Mouse (Mus musculus) ES-E14 (cell line): ENCODE measurements around the gene Gm9821. TPM values are rescaled to one million over a fixed set of nuclear protein-coding genes. Genes with fewer than 3 reads are reported as not detected.

Experiments
- DNase-seq: peaks from one replicate; pipeline ENCODE4 v3.0.0-alpha.2; 2013; ENCODE audit warnings: low read depth, low spot score
- H3K27ac ChIP-seq: 2 replicates; pipeline ENCODE4 v1.5.1; 2012; ENCODE audit warnings: low read depth, mild to moderate bottlenecking, low read length, moderate library complexity, mixed read lengths; ENCODE audit not compliant: poor library complexity, insufficient read depth, severe bottlenecking
- H3K36me3 ChIP-seq: 2 replicates; pipeline ENCODE4 v1.6.1; 2012; ENCODE audit warnings: mild to moderate bottlenecking, low read length, moderate library complexity, mixed read lengths; ENCODE audit not compliant: control insufficient read depth, poor library complexity, insufficient read depth, severe bottlenecking
- H3K4me1 ChIP-seq, 2 experiments: fragments of 150-350 bp in 1 of 2; sonication (generic) in 1 of 2; 2 replicates each; pipeline ENCODE4 v1.6.1; 2012; ENCODE audit warnings: low read length in 2 of 2, mild to moderate bottlenecking in 1 of 2, mixed read lengths in 1 of 2; ENCODE audit not compliant: control insufficient read depth in 2 of 2, insufficient read depth in 2 of 2, poor library complexity in 1 of 2
- H3K4me3 ChIP-seq, 2 experiments: fragments of 150-350 bp in 1 of 2; sonication (generic) in 1 of 2; 2 replicates each; pipeline ENCODE4 v1.5.1; 2012; ENCODE audit warnings: low read length in 2 of 2, low read depth in 1 of 2, mild to moderate bottlenecking in 1 of 2, mixed read lengths in 1 of 2; ENCODE audit not compliant: insufficient read depth in 1 of 2, poor library complexity in 1 of 2, severe bottlenecking in 1 of 2
- H3K9ac ChIP-seq: 2 replicates; pipeline ENCODE4 v1.6.1; 2012; ENCODE audit warnings: low read depth, mild to moderate bottlenecking, low read length, mixed read lengths; ENCODE audit not compliant: poor library complexity, insufficient read depth, severe bottlenecking
- H3K9me3 ChIP-seq: fragments of 150-350 bp; sonication (generic); 2 replicates; pipeline ENCODE4 v1.6.1; 2012; ENCODE audit warnings: low read depth, mild to moderate bottlenecking, low read length; ENCODE audit not compliant: control insufficient read depth, insufficient read depth
- CHD2 ChIP-seq: IDR thresholded peaks from 2 replicates; pipeline ENCODE4 v1.6.1; 2014; ENCODE audit warnings: mild to moderate bottlenecking, low read depth, low read length, inconsistent platforms
- HCFC1 ChIP-seq: IDR thresholded peaks from 2 replicates; pipeline ENCODE4 v1.6.1; 2012; ENCODE audit warnings: low read length, inconsistent platforms, borderline replicate concordance; ENCODE audit not compliant: insufficient read depth
- MAFK ChIP-seq: IDR thresholded peaks from 2 replicates; pipeline ENCODE4 v1.6.1; 2014; ENCODE audit warnings: mild to moderate bottlenecking, low read depth, low read length, inconsistent platforms; ENCODE audit not compliant: insufficient read depth
- ZC3H11A ChIP-seq: IDR thresholded peaks from 2 replicates; pipeline ENCODE4 v1.6.1; 2012; ENCODE audit warnings: low read depth, mild to moderate bottlenecking, inconsistent platforms, low read length, borderline replicate concordance
- ZNF384 ChIP-seq: IDR thresholded peaks from 2 replicates; pipeline ENCODE4 v1.6.1; 2012; ENCODE audit warnings: low read depth, low read length, inconsistent platforms
- in situ Hi-C, 2 experiments: fragments of 600-800 bp; cut with MboI; formaldehyde crosslinking; loops; one replicate each; pipeline ENCODE4 v1.15.1; 2025; ENCODE audit warnings: low sequenced_read_pairs in 2 of 2, inconsistent platforms in 1 of 2; ENCODE audit not compliant: unreplicated experiment in 2 of 2
- total RNA-seq: library from RNA; depleted of rRNA; stranded (reverse); fragments of 300-350 nt; gene quantifications from 2 replicates; pipeline ENCODE4 v1.2.3, GENCODE M21; 2012

Gm9821 gene
- total RNA-seq, 1 experiment, result 0.18 TPM

DNA sequence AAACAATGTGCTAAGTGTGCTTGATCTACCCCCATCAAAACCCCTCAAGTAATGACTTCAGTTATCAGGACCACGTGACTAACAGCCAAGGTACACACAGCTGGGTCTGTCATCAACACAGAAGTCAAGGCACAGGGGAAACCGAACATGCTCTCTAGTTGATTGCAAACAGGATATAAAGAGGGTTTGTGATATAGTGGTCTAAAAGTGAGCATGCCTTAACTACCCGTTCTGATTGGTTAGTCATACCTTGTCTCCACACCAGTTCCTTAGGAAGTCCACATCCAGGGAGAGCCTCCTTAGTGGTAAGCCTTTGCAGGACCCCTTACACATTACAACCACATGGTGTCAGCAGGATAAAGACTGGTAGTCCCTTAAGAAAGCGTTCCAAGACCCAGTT is 25.4 kb upstream of the Gm9821 start:
- H3K9ac ChIP-seq, result no peak overlapping the region
- in situ Hi-C loops, result no loop called here
- no peak overlapping the region for H3K4me3 ChIP-seq
- H3K9me3 ChIP-seq, result no peaks in the 10 kb centered on the region
- H3K4me1 ChIP-seq, result peaks cover 0 to 14% of the 10 kb centered on the region in 2 experiments; a peak in 2 of 4 replicates
- no peak for DNase-seq
- TF ChIP-seq ZNF384 (no peak), MAFK (no peak)
- peaks cover 16% of the 10 kb centered on the region for H3K36me3 ChIP-seq
- H3K27ac ChIP-seq, result no peak overlapping the region

DNA sequence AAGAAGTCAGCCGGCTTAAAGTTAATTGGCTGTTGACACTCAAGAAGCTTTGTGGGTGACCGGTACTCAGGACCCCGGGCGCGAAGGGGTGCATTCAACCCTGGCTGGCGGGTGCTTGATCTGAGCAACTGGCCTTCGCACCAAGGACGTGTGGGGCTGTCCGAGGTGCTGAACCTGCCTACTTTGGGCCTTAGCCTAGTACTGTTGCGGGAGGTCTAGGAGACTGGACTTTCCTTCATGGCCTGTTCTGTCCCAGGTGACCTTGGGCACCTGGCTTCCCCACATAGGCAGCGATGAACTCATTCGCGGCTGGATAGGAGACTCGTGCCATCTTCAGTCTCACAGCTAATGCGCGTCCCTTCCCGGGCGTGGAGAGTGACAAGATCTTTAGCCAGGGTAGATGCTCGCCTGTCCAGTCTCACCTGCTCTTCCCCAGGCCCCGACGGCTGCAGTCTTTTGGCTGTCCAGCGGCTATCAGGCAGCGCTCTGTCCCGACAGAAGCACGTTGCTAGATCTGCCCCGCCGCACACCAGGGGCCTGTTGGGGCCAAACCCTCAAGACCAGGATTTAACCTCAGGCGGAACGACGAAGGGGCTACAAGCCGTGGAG is 24.2 kb upstream of the Gm9821 start:
- Histone ChIP-seq H3K9ac (no peak overlapping the region), H3K9me3 (no peaks in the 10 kb centered on the region), H3K4me3 (peak overlapping the region; percentile 69 to 70; a peak in 3 of 4 replicates), H3K4me1 (peaks cover 0 to 20% of the 10 kb centered on the region in 2 experiments; a peak in 2 of 4 replicates), H3K36me3 (peaks cover 16% of the 10 kb centered on the region), H3K27ac (no peak overlapping the region)
- DNase-seq, result no peak
- in situ Hi-C loops, result no loop called here
- TF ChIP-seq CHD2 (no peak), ZNF384 (no peak), MAFK (no peak), ZC3H11A (no peak), HCFC1 (no peak)

DNA sequence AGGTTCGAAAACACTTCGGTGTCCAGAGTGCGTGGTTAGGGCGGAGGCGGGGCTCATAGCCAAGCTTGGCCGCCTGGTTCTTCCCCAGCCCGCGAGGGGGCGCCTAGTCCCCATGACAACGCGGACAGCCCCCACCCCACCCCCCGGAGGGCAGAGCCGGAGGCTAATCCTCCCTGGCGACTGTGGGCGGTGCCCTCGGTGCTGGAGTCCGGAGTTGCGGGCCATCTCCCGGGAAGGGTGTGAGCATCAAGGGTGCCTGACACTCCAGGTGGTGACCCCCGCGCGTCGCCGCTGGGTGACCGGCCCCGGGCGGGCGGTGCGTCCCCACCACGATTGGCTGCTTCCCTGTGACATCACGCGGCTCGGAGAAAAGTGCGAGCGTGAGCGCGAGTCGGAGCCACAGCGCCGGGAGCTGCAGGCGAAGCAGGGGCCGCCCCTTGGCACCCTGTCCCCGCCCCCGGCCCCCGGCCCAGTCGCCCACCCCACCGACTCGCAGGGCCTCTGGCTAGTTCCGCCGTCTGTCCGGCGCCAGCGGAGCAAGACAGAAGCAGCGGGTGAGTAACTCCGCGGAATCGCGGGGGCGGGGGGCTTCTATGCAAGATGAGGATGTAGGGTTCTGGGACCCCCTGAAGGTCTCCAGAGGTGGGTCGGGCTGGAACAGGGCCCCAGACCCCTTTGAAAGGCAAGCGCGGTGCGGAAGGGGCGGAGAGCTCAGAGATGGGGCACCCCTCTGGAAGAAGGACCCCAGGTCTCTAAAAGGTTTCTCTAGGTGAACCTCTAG is 23.5 kb upstream of the Gm9821 start:
- H3K27ac ChIP-seq, result no peak overlapping the region
- peaks cover 0 to 20% of the 10 kb centered on the region in 2 experiments; a peak in 3 of 4 replicates for H3K4me1 ChIP-seq
- peaks cover 14% of the 10 kb centered on the region for H3K36me3 ChIP-seq
- in situ Hi-C loops, result no loop called here
- H3K9ac ChIP-seq, result peak overlapping the region; percentile 29; the same call in 1 of the 2 replicates
- no peak for TF ChIP-seq ZNF384
- no peak for TF ChIP-seq MAFK
- TF ChIP-seq HCFC1, result no peak
- H3K9me3 ChIP-seq, result no peaks in the 10 kb centered on the region
- peak overlapping the region; percentile 69 to 70 for H3K4me3 ChIP-seq
- peak; percentile 72 for DNase-seq

DNA sequence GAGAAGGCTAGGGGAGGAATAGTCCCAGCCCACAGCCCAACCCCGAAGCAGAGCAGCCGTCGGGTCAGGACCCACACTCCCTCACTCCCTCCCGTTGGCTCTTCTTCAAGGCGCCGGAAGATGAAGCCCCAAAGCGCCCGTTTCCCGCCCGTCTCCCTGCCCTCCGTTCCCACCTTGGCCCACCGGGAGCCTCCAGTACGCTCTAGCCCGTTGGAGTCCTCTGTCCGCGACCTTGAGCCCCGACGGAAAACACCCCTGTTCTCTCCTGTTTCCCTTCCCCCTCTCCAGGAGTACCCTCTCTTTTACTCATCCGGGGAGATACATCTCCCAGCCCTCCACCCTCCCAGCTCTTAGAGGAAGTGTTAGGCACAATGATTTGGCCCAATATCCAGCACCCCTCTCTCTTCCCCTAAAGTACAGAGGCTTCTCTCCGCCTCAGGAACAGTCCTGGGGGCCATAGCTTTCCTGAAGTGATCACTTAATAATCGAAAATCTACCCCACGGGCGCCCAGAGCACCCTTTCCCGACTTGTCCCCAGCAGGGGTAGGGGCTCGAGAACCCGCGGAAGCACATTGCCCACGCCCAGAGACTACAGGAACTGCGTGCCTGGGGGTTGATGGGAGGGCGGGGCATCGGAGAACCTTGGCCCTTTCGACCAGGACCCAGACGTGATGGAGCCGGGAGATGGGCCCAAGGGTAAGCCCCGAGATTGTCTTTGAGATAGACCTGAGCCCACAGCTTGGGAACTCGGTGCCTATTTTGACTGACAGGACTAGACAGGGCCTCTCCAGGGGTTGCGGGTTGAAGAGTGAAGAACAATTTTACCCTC is 22.7 kb upstream of the Gm9821 start:
- H3K36me3 ChIP-seq, result peaks cover 6% of the 10 kb centered on the region
- no peaks in the 10 kb centered on the region for H3K9me3 ChIP-seq
- DNase-seq, result no peak
- H3K9ac ChIP-seq, result peak overlapping the region; percentile 35; the same call in 1 of the 2 replicates
- H3K4me3 ChIP-seq, result peak overlapping the region; percentile 69 to 70
- H3K27ac ChIP-seq, result no peak overlapping the region
- H3K4me1 ChIP-seq, result peaks cover 0 to 26% of the 10 kb centered on the region in 2 experiments; a peak in 3 of 4 replicates
- in situ Hi-C loops, result no loop called here
- TF ChIP-seq MAFK (no peak), ZC3H11A (no peak), ZNF384 (no peak), CHD2 (no peak), HCFC1 (no peak)
